Mouse (Mus musculus) midbrain, embryonic 15.5 days (tissue): ENCODE data around the gene Reg3a. TPM values are rescaled to one million over a fixed set of nuclear protein-coding genes. Genes with fewer than 3 reads are reported as not detected.
"Not testable (repeated sequence)": the region's sequence is repeated elsewhere in the genome, so short reads cannot be mapped to it uniquely, and the experiment has no call there.

Experiments used
- ATAC-seq: fragments of 200-750 bp; cut with Nextera tagmentation; replicated peaks from 2 replicates; pipeline ENCODE4 v1.8.0; 2017; ENCODE audit warnings: moderate TSS enrichment
- H3K27ac ChIP-seq: fragments of 300-500 bp; sonication (generic); 2 replicates; pipeline ENCODE4 v1.5.1; 2015; ENCODE audit warnings: mild to moderate bottlenecking, inconsistent platforms
- H3K27me3 ChIP-seq: fragments of 300-500 bp; sonication (generic); replicated peaks from 2 replicates; pipeline ENCODE4 v1.6.1; 2015; ENCODE audit warnings: inconsistent platforms
- H3K36me3 ChIP-seq: fragments of 300-500 bp; sonication (generic); replicated peaks from 2 replicates; pipeline ENCODE4 v1.6.1; 2015; ENCODE audit warnings: inconsistent platforms
- H3K4me1 ChIP-seq: fragments of 300-500 bp; sonication (generic); 2 replicates; pipeline ENCODE4 v1.6.1; 2015; ENCODE audit warnings: inconsistent platforms
- H3K4me2 ChIP-seq: fragments of 300-500 bp; sonication (generic); 2 replicates; pipeline ENCODE4 v1.6.1; 2015; ENCODE audit warnings: inconsistent platforms, mild to moderate bottlenecking, moderate library complexity
- H3K4me3 ChIP-seq: fragments of 300-500 bp; sonication (generic); 2 replicates; pipeline ENCODE4 v1.5.1; 2015; ENCODE audit warnings: mild to moderate bottlenecking, inconsistent platforms
- H3K9ac ChIP-seq: fragments of 300-500 bp; sonication (generic); 2 replicates; pipeline ENCODE4 v1.6.1; 2015; ENCODE audit warnings: mild to moderate bottlenecking, inconsistent platforms
- H3K9me3 ChIP-seq: fragments of 300-500 bp; sonication (generic); 2 replicates; pipeline ENCODE4 v1.6.1; 2016; ENCODE audit warnings: inconsistent platforms
- WGBS: fragments of 180-500 bp; shearing (Covaris S2); methylation state at CpG from one replicate; pipeline ENCODE4 v1.1.7; 2015; ENCODE audit warnings: mixed read lengths; 5-methylcytosine and 5-hydroxymethylcytosine counted together
- polyA plus RNA-seq: library from polyadenylated mRNA; unstranded; fragments of >200 nt; fragmentation: Nextera tagmentation; extraction: Ambion mirVana; gene quantifications from 2 replicates; pipeline ENCODE4 v1.2.1, GENCODE M21; 2015

The Reg3a gene
- not detected in 2 replicates for polyA plus RNA-seq

- no peak for ATAC-seq
- Histone ChIP-seq H3K9me3 (no peaks in the 10 kb centered on the region), H3K27me3 (no peaks in the 10 kb centered on the region), H3K36me3 (no peaks in the 10 kb centered on the region), H3K9ac (no peak within 1 kb of the TSS), H3K27ac (no peak within 1 kb of the TSS), H3K4me1 (no peaks in the 10 kb centered on the region), H3K4me2 (no peak within 1 kb of the TSS), H3K4me3 (no peak within 1 kb of the TSS)
Measured at GRCm38 (mm10) chr6:78380409-78380808, at the start of gene Reg3a. Gene Reg3a (plus strand): TSS chr6:78380709.

DNA sequence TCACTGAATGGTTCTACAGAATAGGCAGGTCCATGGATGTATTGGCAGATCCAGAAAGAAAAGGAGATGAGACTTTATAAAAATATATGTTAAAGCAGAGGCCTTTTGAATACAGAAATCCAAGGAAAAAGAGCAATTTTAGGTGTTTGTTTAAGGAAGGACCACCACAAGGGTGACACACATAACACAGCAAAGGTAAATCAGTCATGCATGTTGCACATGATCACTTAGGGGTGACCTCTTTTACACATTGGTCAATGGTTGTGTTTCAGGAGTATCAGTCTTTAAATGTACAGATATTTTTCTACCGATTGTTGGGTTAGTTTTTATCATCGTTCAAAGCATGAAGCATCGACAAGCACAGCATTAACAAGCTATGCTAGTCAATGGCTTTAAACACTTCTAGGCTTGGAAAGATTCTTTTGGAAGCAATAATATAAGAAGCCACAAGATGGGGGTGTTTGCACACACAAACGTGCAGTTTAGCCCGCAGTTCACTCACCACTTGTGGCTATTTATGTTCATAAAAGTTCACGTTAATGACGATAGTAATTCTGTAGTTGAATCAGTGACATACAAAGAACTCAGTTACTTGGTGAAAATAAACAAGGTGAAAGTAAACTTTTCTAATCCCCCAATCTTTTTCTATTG, 48.5 kb upstream of the Reg3a start:
- no peak overlapping the region for H3K4me2 ChIP-seq
- H3K36me3 ChIP-seq = no peaks in the 10 kb centered on the region
- no peak overlapping the region for H3K9ac ChIP-seq
- peak; percentile 87 for ATAC-seq
- no peak overlapping the region for H3K27ac ChIP-seq
- no peaks in the 10 kb centered on the region for H3K4me1 ChIP-seq
- no peaks in the 10 kb centered on the region for H3K27me3 ChIP-seq
- H3K4me3 ChIP-seq = no peak overlapping the region
- WGBS = 32% methylated on average over 7 of the region's 7 CpGs
- H3K9me3 ChIP-seq = no peaks in the 10 kb centered on the region

DNA sequence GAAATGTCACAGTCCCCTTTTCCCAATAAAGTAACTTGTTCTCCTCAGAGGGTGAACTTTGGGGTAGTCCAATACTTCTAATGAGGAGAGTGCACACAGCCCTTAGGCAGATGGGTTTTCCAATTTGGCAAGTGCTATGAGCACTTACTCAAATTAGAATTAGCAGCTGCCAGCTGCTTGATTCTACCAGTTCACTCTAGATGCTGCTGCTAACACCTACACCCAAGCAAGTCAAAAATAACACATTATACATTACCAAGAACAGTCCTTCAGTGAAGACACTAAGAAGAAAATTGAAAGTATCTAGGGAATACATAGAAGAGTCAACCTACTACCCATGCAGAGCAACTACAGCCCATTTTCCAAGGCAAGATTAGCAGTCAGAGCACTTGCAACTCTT, 40.2 kb upstream of the Reg3a start:
- no peak overlapping the region for H3K4me3 ChIP-seq

DNA sequence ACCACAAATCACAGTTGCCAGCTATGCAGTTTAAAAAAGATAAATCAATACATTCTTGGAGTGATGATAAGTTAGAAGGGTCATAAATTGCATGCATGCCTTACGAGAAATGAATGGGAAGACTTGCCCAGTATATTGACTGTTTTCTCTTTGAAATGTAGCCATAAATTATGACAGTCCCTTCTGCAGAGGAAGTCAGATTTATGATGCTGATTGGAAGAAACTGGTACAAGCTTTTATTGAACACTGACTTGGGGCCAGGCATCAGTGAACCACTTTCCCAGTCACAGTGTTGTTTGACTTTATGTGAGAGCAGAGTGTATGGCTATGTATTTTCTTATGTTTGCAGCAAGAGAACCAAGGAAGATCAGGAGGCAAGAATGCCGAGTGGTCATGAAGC, 38.8 kb upstream of the Reg3a start:
- H3K4me1 ChIP-seq = no peaks in the 10 kb centered on the region
- H3K4me2 ChIP-seq = no peak overlapping the region
- H3K27me3 ChIP-seq = no peaks in the 10 kb centered on the region
- no peak overlapping the region for H3K27ac ChIP-seq
- no peak for ATAC-seq
- H3K9ac ChIP-seq = no peak overlapping the region
- H3K4me3 ChIP-seq = no peak overlapping the region
- H3K9me3 ChIP-seq = no peaks in the 10 kb centered on the region
- 82% methylated on average over 2 of the region's 2 CpGs for WGBS
- no peaks in the 10 kb centered on the region for H3K36me3 ChIP-seq

More for the DNA sequence above, 40.2 kb upstream of the Reg3a start:
- no peaks in the 10 kb centered on the region for H3K4me1 ChIP-seq
- H3K9me3 ChIP-seq = no peaks in the 10 kb centered on the region
- no peak overlapping the region for H3K27ac ChIP-seq
- no peaks in the 10 kb centered on the region for H3K36me3 ChIP-seq
- H3K4me2 ChIP-seq = no peak overlapping the region
- no peaks in the 10 kb centered on the region for H3K27me3 ChIP-seq
- H3K9ac ChIP-seq = no peak overlapping the region
- no peak for ATAC-seq

- no peak overlapping the region for H3K4me2 ChIP-seq
- no peaks in the 10 kb centered on the region for H3K27me3 ChIP-seq
- H3K9ac ChIP-seq = no peak overlapping the region
- H3K36me3 ChIP-seq = no peaks in the 10 kb centered on the region
- ATAC-seq = no peak
- no peak overlapping the region for H3K27ac ChIP-seq
- no peaks in the 10 kb centered on the region for H3K9me3 ChIP-seq
- WGBS = 70% methylated on average over 2 of the region's 2 CpGs
- no peaks in the 10 kb centered on the region for H3K4me1 ChIP-seq
- no peak overlapping the region for H3K4me3 ChIP-seq
Measured at GRCm38 (mm10) chr6:78361971-78362563, 18.4 kb upstream of the Reg3a start.

DNA sequence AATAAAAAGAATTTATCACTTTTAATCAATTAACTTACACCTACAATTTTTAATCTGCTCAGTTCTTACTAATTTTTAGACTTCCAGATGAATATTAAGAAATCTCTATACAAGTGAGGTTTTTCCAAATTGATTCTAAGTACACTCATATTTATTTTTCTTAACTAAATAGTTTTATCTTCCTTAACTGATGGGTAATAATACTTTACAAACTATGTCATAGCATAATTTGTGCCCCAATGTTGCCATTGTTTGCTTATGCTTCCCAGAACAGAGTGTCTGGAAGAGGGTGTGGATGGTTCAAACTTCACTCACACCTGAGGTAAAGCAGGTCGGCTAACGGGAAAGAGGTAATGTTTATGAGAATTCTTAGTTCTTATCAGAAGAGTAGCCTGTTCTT, 10.2 kb upstream of the Reg3a start, which contains the start of gene Reg3b:
Gene Reg3b (plus strand): TSS at position 301 of the 400 bp plus-strand sequence.
- Histone ChIP-seq H3K27me3 (no peaks in the 10 kb centered on the region), H3K4me3 (no peak within 1 kb of the TSS), H3K9ac (no peak within 1 kb of the TSS), H3K9me3 (no peaks in the 10 kb centered on the region), H3K4me2 (no peak within 1 kb of the TSS), H3K4me1 (no peaks in the 10 kb centered on the region), H3K27ac (no peak within 1 kb of the TSS), H3K36me3 (no peaks in the 10 kb centered on the region)
- WGBS = 96% methylated on average over 2 of the region's 2 CpGs
- ATAC-seq = no peak

- H3K4me1 ChIP-seq = no peaks in the 10 kb centered on the region
- WGBS = 75% methylated on average over 2 of the region's 2 CpGs
- no peak for ATAC-seq
Measured at GRCm38 (mm10) chr6:78378765-78379164, 1.7 kb upstream of the Reg3a start, which contains the start of gene Reg3d. Gene Reg3d (minus strand): TSS chr6:78378865.

GRCm38 (mm10) chr6:78385609-78386008, 5.1 kb downstream of the Reg3a start:
- Histone ChIP-seq H3K9me3 (no peaks in the 10 kb centered on the region), H3K27me3 (no peaks in the 10 kb centered on the region), H3K27ac (no peak overlapping the region), H3K36me3 (no peaks in the 10 kb centered on the region), H3K4me3 (no peak overlapping the region), H3K9ac (no peak overlapping the region), H3K4me1 (0 out of 2 replicates have a peak, but pooled peaks cover 5% of the 10 kb centered on the region), H3K4me2 (no peak overlapping the region)
- WGBS = 67% methylated on average over 3 of the region's 3 CpGs
- ATAC-seq = no peak

More at GRCm38 (mm10) chr6:78378765-78379164, 1.7 kb upstream of the Reg3a start, which contains the start of gene Reg3d:
- no peak within 1 kb of the TSS for H3K4me2 ChIP-seq
- no peaks in the 10 kb centered on the region for H3K9me3 ChIP-seq
- H3K27me3 ChIP-seq = no peaks in the 10 kb centered on the region
- no peak within 1 kb of the TSS for H3K9ac ChIP-seq
- H3K27ac ChIP-seq = no peak within 1 kb of the TSS
- H3K36me3 ChIP-seq = no peaks in the 10 kb centered on the region
- H3K4me3 ChIP-seq = no peak within 1 kb of the TSS

GRCm38 (mm10) chr6:78395323-78395722, 14.8 kb downstream of the Reg3a start, which contains the start of gene Reg2:
Gene Reg2 (plus strand): TSS chr6:78395623.
- H3K27ac ChIP-seq, H3K27me3 ChIP-seq, H3K36me3 ChIP-seq, H3K9ac ChIP-seq, ATAC-seq, H3K4me2 ChIP-seq, H3K4me1 ChIP-seq, H3K4me3 ChIP-seq, H3K9me3 ChIP-seq: not testable (repeated sequence)
- 83% methylated on average over 5 of the region's 17 CpGs for WGBS

- not testable (repeated sequence) for H3K36me3 ChIP-seq, H3K4me1 ChIP-seq, H3K9ac ChIP-seq, H3K27ac ChIP-seq, ATAC-seq, H3K4me3 ChIP-seq, H3K27me3 ChIP-seq, H3K4me2 ChIP-seq, H3K9me3 ChIP-seq
Measured at GRCm38 (mm10) chr6:78422411-78422810, 41.9 kb downstream of the Reg3a start, which contains the start of gene Reg1. Gene Reg1 (plus strand): TSS chr6:78422711.

DNA sequence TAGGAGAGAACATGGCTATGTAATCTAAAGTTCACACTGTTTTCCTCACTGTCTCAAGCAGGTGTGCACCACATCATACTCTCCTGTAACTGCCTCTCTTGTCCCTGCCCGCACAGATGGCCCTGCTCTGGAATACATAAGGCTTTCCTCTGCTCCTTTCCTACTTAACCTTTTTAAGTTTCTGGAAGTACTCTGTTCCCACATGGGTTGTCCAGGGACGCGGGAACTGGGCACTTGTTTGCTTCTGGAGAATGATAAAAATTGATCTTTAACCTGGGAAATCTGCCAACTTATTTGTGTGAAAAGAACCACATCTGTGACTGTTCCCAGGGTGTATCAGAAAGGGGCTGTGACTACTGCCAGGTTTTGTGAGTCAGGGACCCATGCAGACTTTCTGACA, 45.0 kb downstream of the Reg3a start:
- Histone ChIP-seq H3K27ac (no peak overlapping the region), H3K27me3 (no peaks in the 10 kb centered on the region), H3K9ac (no peak overlapping the region), H3K9me3 (no peaks in the 10 kb centered on the region), H3K4me1 (no peaks in the 10 kb centered on the region), H3K4me2 (no peak overlapping the region), H3K36me3 (no peaks in the 10 kb centered on the region), H3K4me3 (no peak overlapping the region)
- no peak for ATAC-seq
- WGBS = 89% methylated on average over 3 of the region's 3 CpGs
